Mouse (Mus musculus): Measurements from ENCODE around the gene Nek11. TPM values are rescaled to one million over a fixed set of nuclear protein-coding genes. Genes with fewer than 3 reads are reported as not detected.
"Not testable (repeated sequence)": the region's sequence is repeated elsewhere in the genome, so short reads cannot be mapped to it uniquely, and the experiment has no call there.

The Nek11 gene
- polyA plus RNA-seq, 2 experiments = 0.13 to 0.14 TPM

DNA sequence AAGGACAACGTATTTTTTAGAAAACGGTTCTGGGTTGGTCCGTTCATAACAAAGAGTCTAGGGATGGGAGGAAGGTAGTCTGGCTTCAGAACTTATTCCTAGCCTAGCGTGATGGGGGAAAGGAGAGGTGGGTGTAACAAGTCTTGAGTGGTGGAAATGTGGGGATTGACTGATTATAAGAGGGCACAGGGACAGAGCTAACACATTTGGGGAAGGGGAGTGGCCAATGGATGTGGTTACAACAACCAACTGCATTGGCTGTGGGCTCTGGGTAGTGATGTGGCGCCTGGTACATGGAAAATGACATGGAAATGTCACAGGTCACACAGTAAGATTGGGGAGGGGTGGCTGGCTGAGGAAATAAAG lies 263.3 kb downstream of the Nek11 start:
- H3K9me3 ChIP-seq (ENCODE audit: control insufficient read depth, low read length) = no peaks in the 10 kb centered on the region
- H3K27ac ChIP-seq (replicated peaks; ENCODE audit: low read depth, low read length) = no peak overlapping the region
- H3K9ac ChIP-seq (ENCODE audit: low read depth, low read length, severe bottlenecking) = peak overlapping the region; percentile 67; the same call in 1 of the 2 replicates
- no peaks in the 10 kb centered on the region for H3K36me3 ChIP-seq (ENCODE audit: control insufficient read depth, insufficient read depth, low read length)
- peaks cover 8% of the 10 kb centered on the region for H3K4me1 ChIP-seq (ENCODE audit: control insufficient read depth, insufficient read depth, low read length)
- TF ChIP-seq POLR2A (IDR thresholded peaks at IDR 0.05; ENCODE audit: borderline replicate concordance, extremely low read depth, insufficient read depth, insufficient read length) = no peak
- no peaks in the 10 kb centered on the region for H3K27me3 ChIP-seq (ENCODE audit: control insufficient read depth, insufficient read depth, low read length)
- DNase-seq (ENCODE audit: low spot score) (no peak), ATAC-seq (ENCODE audit: low FRiP score, low read depth) (no peak)
- peak overlapping the region; percentile 87 for H3K4me2 ChIP-seq (replicated peaks; ENCODE audit: low read depth, low read length, severe bottlenecking)
- 25% methylated on average over 5 of the region's 5 CpGs for WGBS
- peak overlapping the region; percentile 74 for H3K4me3 ChIP-seq (replicated peaks; ENCODE audit: low read length)

DNA sequence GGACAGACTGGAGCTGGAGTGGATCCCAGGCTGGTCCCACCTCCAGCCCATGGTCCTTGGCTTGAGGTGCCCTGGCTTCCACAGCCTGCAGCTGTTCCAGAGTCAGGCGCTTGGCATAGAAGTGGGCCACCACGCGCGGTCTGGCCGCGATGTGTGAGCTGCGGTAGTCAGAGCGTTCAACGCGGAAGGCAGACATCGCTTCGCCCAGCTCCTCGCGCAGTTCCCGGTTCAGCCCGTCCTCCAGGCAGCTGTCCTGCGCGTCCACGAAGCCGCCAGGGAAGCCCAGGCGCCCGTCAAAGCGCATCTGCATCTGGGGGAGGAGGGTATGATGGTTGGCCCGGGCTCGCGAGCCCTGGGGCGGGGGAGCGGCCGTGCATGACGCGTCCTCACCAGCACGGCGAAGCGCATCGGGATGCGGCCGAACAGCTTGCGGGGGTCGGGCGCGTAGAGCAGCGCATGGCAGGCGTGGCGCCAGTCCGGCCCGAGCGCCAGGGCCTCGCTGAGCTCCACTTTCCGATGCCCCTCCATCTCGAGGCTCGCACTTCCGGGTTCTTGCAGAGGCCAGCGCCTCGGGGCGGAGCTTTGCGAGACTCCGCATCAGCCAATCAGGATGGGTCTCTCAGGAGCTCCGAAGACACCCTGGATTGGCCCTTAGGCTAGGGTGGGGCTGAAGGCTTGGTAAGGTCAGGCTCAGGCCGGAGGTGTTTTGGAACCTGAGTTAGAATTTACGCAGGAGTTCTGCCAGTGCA lies 263.9 kb downstream of the Nek11 start, which contains the start of gene Nudt16:
Gene Nudt16 (minus strand): TSS at position 572 of the 749 bp plus-strand sequence.
- H3K27me3 ChIP-seq (ENCODE audit: control insufficient read depth, insufficient read depth, low read length) = no peaks in the 10 kb centered on the region
- peak within 1 kb of the TSS; percentile 49; the same call in 1 of the 2 replicates for H3K27ac ChIP-seq (replicated peaks; ENCODE audit: low read depth, low read length)
- ATAC-seq (ENCODE audit: low FRiP score, low read depth) = peak; percentile 97
- peak within 1 kb of the TSS; percentile 74 for H3K4me3 ChIP-seq (replicated peaks; ENCODE audit: low read length)
- peaks cover 8% of the 10 kb centered on the region for H3K4me1 ChIP-seq (ENCODE audit: control insufficient read depth, insufficient read depth, low read length)
- WGBS = under 1% methylated on average over 54 of the region's 60 CpGs
- peak within 1 kb of the TSS; percentile 67 for H3K9ac ChIP-seq (ENCODE audit: low read depth, low read length, severe bottlenecking)
- peak within 1 kb of the TSS; percentile 87 for H3K4me2 ChIP-seq (replicated peaks; ENCODE audit: low read depth, low read length, severe bottlenecking)
- peak; percentile 89 for DNase-seq (ENCODE audit: low spot score)
- no peaks in the 10 kb centered on the region for H3K9me3 ChIP-seq (ENCODE audit: control insufficient read depth, low read length)
- H3K36me3 ChIP-seq (ENCODE audit: control insufficient read depth, insufficient read depth, low read length) = no peaks in the 10 kb centered on the region
- TF ChIP-seq POLR2A (IDR thresholded peaks at IDR 0.05; ENCODE audit: borderline replicate concordance, extremely low read depth, insufficient read depth, insufficient read length) = no peak

DNA sequence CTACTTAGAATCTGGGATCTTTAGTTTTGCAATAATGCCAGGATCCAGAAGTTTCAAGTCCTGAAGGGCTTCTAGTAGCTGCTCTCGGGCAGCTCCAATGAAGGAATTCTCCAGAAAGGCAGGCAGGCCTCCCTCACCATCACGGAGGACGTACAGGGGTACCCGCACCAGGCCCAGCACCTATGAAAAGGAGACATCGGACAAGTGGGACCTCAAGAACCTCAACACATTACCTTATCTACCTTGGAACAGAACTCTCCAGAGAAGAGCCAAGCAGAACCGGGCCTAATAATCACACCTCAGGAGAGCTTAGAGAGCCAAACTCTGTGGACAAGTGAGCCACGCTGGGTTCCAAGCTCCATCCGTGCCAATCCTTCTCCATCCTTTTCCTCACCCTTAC lies 265.0 kb downstream of the Nek11 start:
- 94% methylated on average over 8 of the region's 8 CpGs for WGBS
- no peak overlapping the region for H3K4me2 ChIP-seq (replicated peaks; ENCODE audit: low read depth, low read length, severe bottlenecking)

DNA sequence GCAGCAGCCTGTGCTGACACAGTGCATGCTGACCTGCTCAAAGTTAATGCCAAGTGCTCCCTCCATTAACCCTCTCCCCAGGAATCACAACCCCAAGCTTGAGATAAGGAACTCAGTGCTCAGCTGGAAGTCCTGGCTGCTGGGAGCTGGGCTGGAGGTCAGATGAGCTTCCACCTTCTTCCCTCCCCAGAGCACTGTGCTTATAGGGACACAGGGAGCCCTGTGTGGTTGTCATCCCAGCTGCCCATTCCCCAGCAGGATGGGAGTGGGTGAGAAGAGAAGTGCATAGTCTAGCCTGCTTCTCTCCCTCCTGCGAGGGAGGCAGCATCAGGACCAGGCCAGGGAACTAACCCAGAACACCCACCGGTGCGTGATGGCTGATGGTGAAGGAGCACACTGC lies 270.1 kb downstream of the Nek11 start:
- not testable (repeated sequence) for ATAC-seq (ENCODE audit: low FRiP score, low read depth); H3K4me3 ChIP-seq (replicated peaks; ENCODE audit: low read length); H3K4me2 ChIP-seq (replicated peaks; ENCODE audit: low read depth, low read length, severe bottlenecking); DNase-seq (ENCODE audit: low spot score); H3K4me1 ChIP-seq (ENCODE audit: control insufficient read depth, insufficient read depth, low read length); H3K27me3 ChIP-seq (ENCODE audit: control insufficient read depth, insufficient read depth, low read length); H3K9ac ChIP-seq (ENCODE audit: low read depth, low read length, severe bottlenecking); H3K27ac ChIP-seq (replicated peaks; ENCODE audit: low read depth, low read length); H3K36me3 ChIP-seq (ENCODE audit: control insufficient read depth, insufficient read depth, low read length); H3K9me3 ChIP-seq (ENCODE audit: control insufficient read depth, low read length)
- 86% methylated on average over 3 of the region's 3 CpGs for WGBS

More for the DNA sequence above, 265.0 kb downstream of the Nek11 start:
- H3K36me3 ChIP-seq (ENCODE audit: control insufficient read depth, insufficient read depth, low read length) = no peaks in the 10 kb centered on the region
- H3K27ac ChIP-seq (replicated peaks; ENCODE audit: low read depth, low read length) = no peak overlapping the region
- H3K4me3 ChIP-seq (replicated peaks; ENCODE audit: low read length) = no peak overlapping the region
- TF ChIP-seq POLR2A (IDR thresholded peaks at IDR 0.05; ENCODE audit: borderline replicate concordance, extremely low read depth, insufficient read depth, insufficient read length) = no peak
- ATAC-seq (ENCODE audit: low FRiP score, low read depth) (no peak), DNase-seq (ENCODE audit: low spot score) (no peak)
- no peak overlapping the region for H3K9ac ChIP-seq (ENCODE audit: low read depth, low read length, severe bottlenecking)
- H3K9me3 ChIP-seq (ENCODE audit: control insufficient read depth, low read length) = no peaks in the 10 kb centered on the region
- H3K4me1 ChIP-seq (ENCODE audit: control insufficient read depth, insufficient read depth, low read length) = peaks cover 8% of the 10 kb centered on the region
- no peaks in the 10 kb centered on the region for H3K27me3 ChIP-seq (ENCODE audit: control insufficient read depth, insufficient read depth, low read length)

Other genes with a start within 250 kb of the Nek11 start
- 10.6 and 12.5 TPM in 2 replicates for gene Aste1, start 132 bp downstream of the Nek11 start, polyA plus RNA-seq (2012; rRNA removed)
- 10.5 and 11.6 TPM in 2 replicates for gene Aste1, start 132 bp downstream of the Nek11 start, polyA plus RNA-seq (2014; fragmentation: Nextera tagmentation; extraction: Ambion mirVana)
- 53.0 TPM in 2 replicates for gene Atp2c1, start 131.8 kb upstream of the Nek11 start, polyA plus RNA-seq (2012; rRNA removed)
- gene Atp2c1, start 131.8 kb upstream of the Nek11 start, polyA plus RNA-seq (2014; fragmentation: Nextera tagmentation; extraction: Ambion mirVana) = 53.3 and 62.8 TPM in 2 replicates
- gene Pik3r4, start 247.5 kb upstream of the Nek11 start, polyA plus RNA-seq (2012; rRNA removed) = 22.2 and 23.9 TPM in 2 replicates
- gene Pik3r4, start 247.5 kb upstream of the Nek11 start, polyA plus RNA-seq (2014; fragmentation: Nextera tagmentation; extraction: Ambion mirVana) = 27.1 and 30.2 TPM in 2 replicates